Mouse (Mus musculus): ENCODE measurements at regions not wholly inside any gene's neighbourhood (a gene's known extent, or its start where the extent isn't known, plus 50 kb on each side); places are given as distances from the start of the nearest gene placed in this dataset. TPM values are rescaled to one million over a fixed set of nuclear protein-coding genes. Genes with fewer than 3 reads are reported as not detected.

- no peaks in the 10 kb centered on the region for H3K36me3 ChIP-seq (ENCODE audit: control insufficient read depth, insufficient read depth, low read length)
- peak overlapping the region; percentile 75; the same call in 1 of the 2 replicates for H3K27ac ChIP-seq (ENCODE audit: low read length)
- WGBS = 13% methylated on average over 5 of the region's 5 CpGs
- H3K4me3 ChIP-seq (ENCODE audit: low read depth, low read length) = no peak overlapping the region
- ATAC-seq (ENCODE audit: insufficient number of reproducible peaks, insufficient read depth, low FRiP score, low read depth) = peak; percentile 83; the same call in 1 of the 2 replicates
- no peak overlapping the region for H3K4me2 ChIP-seq (replicated peaks; ENCODE audit: low read depth, low read length)
- H3K9ac ChIP-seq (replicated peaks; ENCODE audit: low read depth, low read length) = no peak overlapping the region
- peaks cover 22% of the 10 kb centered on the region for H3K4me1 ChIP-seq (ENCODE audit: control insufficient read depth, insufficient read depth, low read length)
- H3K9me3 ChIP-seq (ENCODE audit: control insufficient read depth, low read depth, low read length) = no peaks in the 10 kb centered on the region
- no peaks in the 10 kb centered on the region for H3K27me3 ChIP-seq (ENCODE audit: control insufficient read depth, insufficient read depth, low read length)
Measured at GRCm38 (mm10) chr14:105377770-105378169, 119.4 kb downstream of the Ndfip2 start.

GRCm38 (mm10) chr14:105377035-105377621 lies 118.8 kb downstream of the Ndfip2 start:
- peak overlapping the region; percentile 75; the same call in 1 of the 2 replicates for H3K27ac ChIP-seq (ENCODE audit: low read length)
- no peak overlapping the region for H3K4me2 ChIP-seq (replicated peaks; ENCODE audit: low read depth, low read length)
- no peak overlapping the region for H3K9ac ChIP-seq (replicated peaks; ENCODE audit: low read depth, low read length)
- H3K9me3 ChIP-seq (ENCODE audit: control insufficient read depth, low read depth, low read length) = no peaks in the 10 kb centered on the region
- no peaks in the 10 kb centered on the region for H3K27me3 ChIP-seq (ENCODE audit: control insufficient read depth, insufficient read depth, low read length)
- H3K4me1 ChIP-seq (ENCODE audit: control insufficient read depth, insufficient read depth, low read length) = peaks cover 18% of the 10 kb centered on the region
- H3K36me3 ChIP-seq (ENCODE audit: control insufficient read depth, insufficient read depth, low read length) = no peaks in the 10 kb centered on the region
- ATAC-seq (ENCODE audit: insufficient number of reproducible peaks, insufficient read depth, low FRiP score, low read depth) = peak; percentile 15; the same call in 1 of the 2 replicates
- 26% methylated on average over 4 of the region's 4 CpGs for WGBS
- H3K4me3 ChIP-seq (ENCODE audit: low read depth, low read length) = no peak overlapping the region

DNA sequence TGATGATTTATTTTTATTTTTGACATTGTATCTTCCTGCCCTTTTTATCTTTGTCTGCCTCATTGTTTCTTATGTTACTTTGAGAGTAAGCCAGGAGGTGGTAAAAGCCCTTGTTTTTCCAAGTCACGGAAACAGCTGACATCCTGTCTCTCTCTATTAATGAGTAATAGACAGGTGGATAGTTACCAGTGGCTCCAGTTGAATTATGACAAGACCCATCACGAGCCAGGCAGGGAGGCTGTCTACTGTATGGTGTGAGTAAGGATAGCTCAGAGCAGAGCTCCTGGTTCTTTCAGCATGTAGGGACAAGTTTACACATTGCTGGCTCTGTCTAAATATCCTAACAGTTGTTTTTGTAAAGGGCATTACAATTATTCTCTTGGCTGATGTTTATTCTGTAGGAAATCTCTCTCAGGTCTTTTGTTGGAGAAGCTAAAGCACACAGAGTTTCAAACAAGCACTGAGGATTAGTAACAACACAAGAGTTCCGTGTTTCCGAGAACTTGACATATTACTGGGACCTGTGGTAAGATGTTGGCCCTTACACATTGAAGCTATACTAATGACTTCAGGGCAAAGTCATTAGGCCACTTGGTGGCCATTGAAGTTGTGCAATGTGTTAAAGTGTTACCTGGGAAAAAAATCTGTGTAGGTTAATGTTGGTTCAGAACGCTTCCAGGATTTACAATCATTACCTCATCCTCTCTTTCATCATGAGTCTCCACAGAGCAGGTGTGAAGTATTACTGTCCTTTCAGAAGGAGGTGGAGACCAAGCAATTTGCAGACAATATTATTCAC lies 111.5 kb downstream of the Ndfip2 start:
- WGBS = 55% methylated on average over 5 of the region's 5 CpGs
- Histone ChIP-seq H3K27ac (ENCODE audit: low read length) (no peak overlapping the region), H3K4me2 (replicated peaks; ENCODE audit: low read depth, low read length) (no peak overlapping the region), H3K4me3 (ENCODE audit: low read depth, low read length) (no peak overlapping the region), H3K4me1 (ENCODE audit: control insufficient read depth, insufficient read depth, low read length) (no peaks in the 10 kb centered on the region), H3K36me3 (ENCODE audit: control insufficient read depth, insufficient read depth, low read length) (no peaks in the 10 kb centered on the region), H3K9ac (replicated peaks; ENCODE audit: low read depth, low read length) (no peak overlapping the region), H3K9me3 (ENCODE audit: control insufficient read depth, low read depth, low read length) (no peaks in the 10 kb centered on the region), H3K27me3 (ENCODE audit: control insufficient read depth, insufficient read depth, low read length) (no peaks in the 10 kb centered on the region)
- 0 out of 2 replicates have a peak, but pooled peaks have one; percentile 46 for ATAC-seq (ENCODE audit: insufficient number of reproducible peaks, insufficient read depth, low FRiP score, low read depth)

DNA sequence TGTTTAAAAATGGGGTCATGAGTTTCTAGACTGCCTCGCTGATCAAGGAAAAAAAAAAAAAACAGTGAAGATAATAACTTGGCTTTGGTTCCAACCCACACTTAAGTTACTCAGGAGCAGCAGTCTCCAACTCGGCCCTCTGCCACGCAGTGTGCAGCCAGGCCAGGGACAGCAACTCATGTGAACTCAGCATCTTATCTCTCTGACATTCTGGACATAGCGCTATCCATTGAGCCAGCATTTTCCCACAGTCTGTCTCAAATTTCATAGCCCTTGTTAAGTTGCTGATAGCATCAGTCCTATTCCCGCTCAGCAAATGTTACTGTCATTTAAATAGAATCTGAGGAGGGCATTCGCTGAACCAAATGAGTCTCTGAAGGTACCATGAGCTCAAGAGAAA lies 102.2 kb downstream of the Ndfip2 start:
- Histone ChIP-seq H3K9ac (replicated peaks; ENCODE audit: low read depth, low read length) (no peak overlapping the region), H3K4me1 (ENCODE audit: control insufficient read depth, insufficient read depth, low read length) (no peaks in the 10 kb centered on the region), H3K4me2 (replicated peaks; ENCODE audit: low read depth, low read length) (no peak overlapping the region), H3K36me3 (ENCODE audit: control insufficient read depth, insufficient read depth, low read length) (no peaks in the 10 kb centered on the region), H3K9me3 (ENCODE audit: control insufficient read depth, low read depth, low read length) (no peaks in the 10 kb centered on the region), H3K27ac (ENCODE audit: low read length) (no peak overlapping the region), H3K27me3 (ENCODE audit: control insufficient read depth, insufficient read depth, low read length) (no peaks in the 10 kb centered on the region), H3K4me3 (ENCODE audit: low read depth, low read length) (no peak overlapping the region)
- 53% methylated on average over 6 of the region's 6 CpGs for WGBS
- no peak for ATAC-seq (ENCODE audit: insufficient number of reproducible peaks, insufficient read depth, low FRiP score, low read depth)

GRCm38 (mm10) chr14:105359829-105360228 lies 101.5 kb downstream of the Ndfip2 start:
- 79% methylated on average over 3 of the region's 3 CpGs for WGBS
- Histone ChIP-seq H3K4me1 (ENCODE audit: control insufficient read depth, insufficient read depth, low read length) (no peaks in the 10 kb centered on the region), H3K36me3 (ENCODE audit: control insufficient read depth, insufficient read depth, low read length) (no peaks in the 10 kb centered on the region), H3K4me3 (ENCODE audit: low read depth, low read length) (no peak overlapping the region), H3K9ac (replicated peaks; ENCODE audit: low read depth, low read length) (no peak overlapping the region), H3K27me3 (ENCODE audit: control insufficient read depth, insufficient read depth, low read length) (no peaks in the 10 kb centered on the region), H3K27ac (ENCODE audit: low read length) (no peak overlapping the region), H3K4me2 (replicated peaks; ENCODE audit: low read depth, low read length) (no peak overlapping the region), H3K9me3 (ENCODE audit: control insufficient read depth, low read depth, low read length) (no peaks in the 10 kb centered on the region)
- no peak for ATAC-seq (ENCODE audit: insufficient number of reproducible peaks, insufficient read depth, low FRiP score, low read depth)

Small RNA genes in the stretch of these regions (microRNA-seq; reads per million reads assigned to microRNA genes)
- not detected for gene Gm22406
- gene Mir6390 = not detected

Measured in stomach, embryonic 14.5 days (tissue).